Mouse (Mus musculus) adipocyte (in vitro differentiated cells): ENCODE data around the gene Ezr.

Experiments used
- DNase-seq: peaks from one replicate; pipeline ENCODE4 v3.0.0-alpha.2; 2016; ENCODE audit warnings: low spot score

Gene Ezr

GRCm38 (mm10) chr17:6789581-6790118 lies 7.1 kb upstream of the Ezr start:
- DNase-seq = no peak

- peak; percentile 56 for DNase-seq
These were observed 6.5 kb upstream of the Ezr start for GRCm38 (mm10) chr17:6789103-6789502.

GRCm38 (mm10) chr17:6787241-6787640 lies 4.7 kb upstream of the Ezr start:
- no peak for DNase-seq

DNA sequence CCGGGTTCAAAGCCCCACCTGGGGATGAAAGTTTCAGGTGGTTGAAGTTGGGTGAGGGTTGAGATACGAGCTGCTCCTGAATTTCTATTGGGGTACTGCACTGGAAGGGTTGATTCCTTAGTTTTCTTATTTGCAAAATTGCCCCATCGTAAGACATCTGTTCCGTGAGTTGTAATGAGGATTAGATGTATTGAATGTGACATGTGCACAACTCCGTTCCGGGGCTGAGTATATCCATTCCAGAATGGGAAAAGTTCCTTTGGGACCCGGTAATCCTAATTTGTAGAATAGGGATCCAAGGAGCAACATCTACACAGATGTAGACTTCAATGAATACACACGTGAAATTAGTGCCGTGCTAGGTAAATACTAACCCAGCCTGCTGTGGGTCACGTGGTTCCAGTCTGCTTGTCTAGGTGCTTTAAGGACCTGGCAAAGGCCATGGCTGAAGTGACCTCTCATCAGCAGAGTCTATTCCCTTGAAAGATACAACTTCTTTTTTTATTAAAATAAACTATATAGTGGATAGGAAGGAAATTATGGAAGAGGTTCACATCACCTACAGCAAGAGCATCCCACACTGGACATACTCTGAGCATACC lies 1.3 kb upstream of the Ezr start:
- no peak for DNase-seq

DNA sequence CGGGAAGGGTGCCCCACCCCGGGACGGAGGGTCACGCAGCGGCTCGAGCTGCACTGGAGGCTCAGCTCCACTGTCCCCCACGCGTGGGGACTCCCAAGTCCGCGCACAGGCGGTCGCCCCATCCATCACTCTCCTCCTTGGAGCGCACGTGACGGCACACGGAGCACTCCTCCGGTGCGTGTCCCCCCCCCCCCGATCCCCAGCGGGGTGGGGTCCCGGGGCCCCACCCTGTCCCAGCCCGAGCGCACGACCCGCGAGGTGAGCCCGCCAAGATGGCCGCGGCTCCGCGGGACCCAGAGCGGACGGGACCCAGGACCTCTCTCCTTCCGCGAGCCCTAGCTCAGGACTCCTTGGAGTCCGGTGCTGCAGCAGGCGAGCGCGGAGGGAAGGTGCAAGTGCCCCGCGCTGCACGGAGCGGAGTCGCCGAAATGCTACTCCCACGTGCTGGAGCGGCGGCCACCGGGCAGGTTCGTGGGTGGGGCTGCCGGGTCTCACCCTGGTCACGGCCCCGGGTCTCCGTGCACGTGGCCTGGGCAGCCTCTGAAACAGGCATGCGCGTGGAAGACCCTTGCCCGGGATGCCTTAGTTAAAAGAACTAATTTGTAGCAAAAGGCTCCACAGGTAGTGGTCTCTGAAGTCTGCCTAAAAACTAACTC lies 550 bp upstream of the Ezr start:
- peak; percentile 17 for DNase-seq

GRCm38 (mm10) chr17:6782033-6782526 lies 504 bp downstream of the Ezr start:
- no peak for DNase-seq

GRCm38 (mm10) chr17:6781273-6781672 lies 1.3 kb downstream of the Ezr start:
- no peak for DNase-seq

GRCm38 (mm10) chr17:6780521-6781115 lies 2.0 kb downstream of the Ezr start:
- no peak for DNase-seq

GRCm38 (mm10) chr17:6779632-6780031 lies 3.0 kb downstream of the Ezr start:
- no peak for DNase-seq

GRCm38 (mm10) chr17:6778771-6779509 lies 3.6 kb downstream of the Ezr start:
- DNase-seq = peak; percentile 58

GRCm38 (mm10) chr17:6778332-6778683 lies 4.3 kb downstream of the Ezr start:
- DNase-seq = peak; percentile 83

- no peak for DNase-seq
These were observed 4.8 kb downstream of the Ezr start for GRCm38 (mm10) chr17:6777629-6778331.

GRCm38 (mm10) chr17:6777061-6777460 lies 5.5 kb downstream of the Ezr start:
- DNase-seq = no peak

GRCm38 (mm10) chr17:6776576-6776975 lies 6.0 kb downstream of the Ezr start:
- DNase-seq = no peak

DNA sequence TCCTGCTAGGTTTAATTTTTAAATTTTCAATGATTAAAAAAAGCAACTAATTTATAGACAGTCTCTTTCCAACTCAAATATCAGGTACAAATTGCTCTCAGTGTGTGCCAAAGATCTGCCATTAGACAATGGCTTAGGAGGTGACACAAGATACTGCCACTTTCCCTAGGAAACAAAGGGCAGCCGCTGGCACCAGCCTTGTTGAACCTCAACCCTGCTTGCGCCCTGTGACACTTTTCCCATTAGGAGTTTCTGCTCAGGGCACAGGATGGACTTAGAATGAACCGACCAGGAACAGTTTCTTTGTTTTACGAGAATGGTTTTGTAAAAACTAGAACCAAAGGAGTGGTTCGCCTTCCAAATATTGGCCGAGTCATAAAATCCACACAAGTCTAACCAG lies 6.5 kb downstream of the Ezr start:
- no peak for DNase-seq

- no peak for DNase-seq
These were observed 6.9 kb downstream of the Ezr start for GRCm38 (mm10) chr17:6775671-6776070.

GRCm38 (mm10) chr17:6775221-6775620 lies 7.4 kb downstream of the Ezr start:
- DNase-seq = no peak

DNA sequence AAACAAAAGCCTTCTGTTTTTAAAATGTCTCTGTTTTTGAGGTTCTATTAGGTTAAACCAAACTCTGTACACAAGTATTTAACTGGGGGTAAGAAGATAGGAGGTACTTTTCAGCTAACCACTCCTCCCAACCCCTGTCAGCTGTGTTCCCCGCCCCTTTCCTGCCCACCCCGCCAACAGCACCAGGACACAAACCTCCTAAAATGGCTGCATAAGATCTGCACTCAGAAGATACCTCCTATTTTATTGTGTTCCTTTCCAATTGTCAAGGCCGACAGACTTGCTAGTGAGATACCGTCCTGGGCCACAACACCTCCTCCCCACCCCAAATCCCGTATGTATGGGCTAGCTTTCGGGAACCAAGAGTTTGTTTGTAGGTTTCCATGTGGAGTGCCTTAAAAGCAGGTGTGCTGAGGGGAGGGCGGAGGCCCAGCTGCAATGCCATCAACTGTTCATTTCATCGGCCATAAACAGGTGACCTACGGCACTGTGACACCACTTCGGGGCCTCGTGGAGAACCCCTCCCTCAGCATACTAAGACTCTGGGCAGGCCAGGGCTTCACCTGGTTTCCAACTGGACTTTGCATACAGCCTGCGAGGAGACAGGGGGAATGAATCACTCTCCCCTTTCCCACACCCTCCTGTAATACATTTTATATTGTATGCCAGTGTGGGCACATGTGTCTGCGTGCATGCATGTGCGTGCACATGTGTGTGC lies 9.2 kb downstream of the Ezr start:
- no peak for DNase-seq

GRCm38 (mm10) chr17:6772490-6772773 lies 10.2 kb downstream of the Ezr start:
- no peak for DNase-seq

- no peak for DNase-seq
These were observed 10.7 kb downstream of the Ezr start for GRCm38 (mm10) chr17:6771661-6772489.

- no peak for DNase-seq
These were observed 13.0 kb downstream of the Ezr start for GRCm38 (mm10) chr17:6769602-6770001.
